Mouse (Mus musculus): ENCODE measurements around the gene Btbd35f21.
"Not testable (repeated sequence)": the region's sequence is repeated elsewhere in the genome, so short reads cannot be mapped to it uniquely, and the experiment has no call there.

Gene Btbd35f21

DNA sequence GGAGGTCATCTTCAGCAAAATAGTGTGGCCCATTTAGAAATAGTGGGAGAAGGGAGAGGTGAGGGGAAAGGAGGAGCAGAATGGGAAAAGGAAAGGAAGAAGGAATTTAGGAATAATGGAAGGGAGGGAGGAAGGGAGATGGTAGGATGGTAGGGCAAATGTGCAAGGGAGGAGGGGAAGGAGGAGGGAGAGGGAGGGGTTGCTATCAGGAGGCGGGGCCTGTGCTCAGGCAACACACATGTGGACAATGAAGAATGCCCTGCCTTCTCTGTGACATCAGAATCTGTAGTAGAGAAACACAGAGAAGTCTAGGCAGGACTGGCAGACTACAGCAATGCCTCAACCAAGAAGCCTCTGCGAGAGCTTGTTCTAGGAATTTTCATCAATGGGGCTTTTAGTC is at the start of gene Btbd35f21:
Gene Btbd35f21 (plus strand): TSS at position 301 of the 400 bp plus-strand sequence.
- DNase-seq (ENCODE audit: inconsistent ontology term) = not testable (repeated sequence)

Measured in Muller cell, postnatal 12 days (primary cell).